Mouse (Mus musculus) heart, embryonic 16.5 days (tissue): ENCODE measurements around the gene Ugt2b36. TPM values are rescaled to one million over a fixed set of nuclear protein-coding genes. Genes with fewer than 3 reads are reported as not detected.
"Not testable (repeated sequence)": the region's sequence is repeated elsewhere in the genome, so short reads cannot be mapped to it uniquely, and the experiment has no call there.

ENCODE experiments used
- ATAC-seq: fragments of 200-750 bp; cut with Nextera tagmentation; replicated peaks from 2 replicates; pipeline ENCODE4 v1.8.0; 2017; ENCODE audit warnings: moderate number of reproducible peaks; ENCODE audit not compliant: insufficient read depth, low FRiP score; ENCODE audit errors: extremely low read depth
- H3K27ac ChIP-seq: fragments of 300-500 bp; sonication (generic); 2 replicates; pipeline ENCODE4 v1.5.1; 2014; ENCODE audit warnings: mild to moderate bottlenecking, low read length, control low read depth, moderate library complexity
- H3K27me3 ChIP-seq: fragments of 300-500 bp; sonication (generic); 2 replicates; pipeline ENCODE4 v1.6.1; 2014; ENCODE audit warnings: low read length, mixed read lengths; ENCODE audit not compliant: control insufficient read depth, insufficient read depth
- H3K36me3 ChIP-seq: fragments of 300-500 bp; sonication (generic); 2 replicates; pipeline ENCODE4 v1.6.1; 2014; ENCODE audit not compliant: control insufficient read depth, insufficient read depth
- H3K4me1 ChIP-seq: fragments of 300-500 bp; sonication (generic); 2 replicates; pipeline ENCODE4 v1.6.1; 2014; ENCODE audit warnings: low read length, mixed read lengths; ENCODE audit not compliant: control insufficient read depth, insufficient read depth
- H3K4me2 ChIP-seq: fragments of 300-500 bp; sonication (generic); 2 replicates; pipeline ENCODE4 v1.6.1; 2014; ENCODE audit warnings: low read depth, mild to moderate bottlenecking, control low read depth, low read length
- H3K4me3 ChIP-seq: fragments of 300-500 bp; sonication (generic); 2 replicates; pipeline ENCODE4 v1.5.1; 2014; ENCODE audit warnings: mild to moderate bottlenecking, control low read depth, low read length
- H3K9ac ChIP-seq: fragments of 300-500 bp; sonication (generic); 2 replicates; pipeline ENCODE4 v1.6.1; 2014; ENCODE audit warnings: low read length, control low read depth
- H3K9me3 ChIP-seq: fragments of 300-500 bp; sonication (generic); replicated peaks from 2 replicates; pipeline ENCODE4 v1.6.1; 2016; ENCODE audit warnings: low read length; ENCODE audit not compliant: control insufficient read depth
- whole genome bisulfite sequencing: fragments of 180-500 bp; shearing (Covaris S2); extraction: QIAGEN DNeasy Blood & Tissue Kit; methylation state at CpG from one replicate; pipeline ENCODE4 v1.1.7; 2014; 5-methylcytosine and 5-hydroxymethylcytosine counted together
- polyA plus RNA-seq: library from polyadenylated mRNA; unstranded; fragments of >200 nt; fragmentation: Nextera tagmentation; extraction: Ambion mirVana; gene quantifications from 2 replicates; pipeline ENCODE4 v1.2.1, GENCODE M21; 2015

Ugt2b36 gene
- not detected in 2 replicates for polyA plus RNA-seq

- no peaks in the 10 kb centered on the region for H3K4me1 ChIP-seq
- no peaks in the 10 kb centered on the region for H3K9me3 ChIP-seq
- no peak for ATAC-seq
- H3K27ac ChIP-seq, result no peak within 1 kb of the TSS
- H3K9ac ChIP-seq, result no peak within 1 kb of the TSS
- 51% methylated on average over 1 of the region's 1 CpGs for WGBS
- H3K4me2 ChIP-seq, result no peak within 1 kb of the TSS
- no peaks in the 10 kb centered on the region for H3K36me3 ChIP-seq
- H3K4me3 ChIP-seq, result no peak within 1 kb of the TSS
- H3K27me3 ChIP-seq, result no peaks in the 10 kb centered on the region
These were observed at the start of gene Ugt2b36 for GRCm38 (mm10) chr5:87092346-87093027. Gene Ugt2b36 (minus strand): TSS chr5:87092555.

- ATAC-seq, H3K36me3 ChIP-seq, H3K4me1 ChIP-seq, H3K4me3 ChIP-seq, H3K9ac ChIP-seq, H3K27me3 ChIP-seq, H3K4me2 ChIP-seq, H3K27ac ChIP-seq, H3K9me3 ChIP-seq: not testable (repeated sequence)
- WGBS, result 88% methylated on average over 1 of the region's 2 CpGs
These were observed 47.8 kb upstream of the Ugt2b36 start, which contains the start of gene Ugt2b5 for GRCm38 (mm10) chr5:87140196-87140595. Gene Ugt2b5 (minus strand): TSS chr5:87140318.

GRCm38 (mm10) chr5:87103697-87104096, 11.3 kb upstream of the Ugt2b36 start:
- not testable (repeated sequence) for H3K27ac ChIP-seq

GRCm38 (mm10) chr5:87091111-87091510, 1.2 kb downstream of the Ugt2b36 start:
- Histone ChIP-seq H3K4me1 (no peaks in the 10 kb centered on the region), H3K27me3 (no peaks in the 10 kb centered on the region), H3K9ac (no peak overlapping the region), H3K4me3 (no peak overlapping the region), H3K9me3 (no peaks in the 10 kb centered on the region), H3K4me2 (no peak overlapping the region), H3K27ac (no peak overlapping the region), H3K36me3 (no peaks in the 10 kb centered on the region)
- no peak for ATAC-seq

More at GRCm38 (mm10) chr5:87103697-87104096, 11.3 kb upstream of the Ugt2b36 start:
- H3K4me3 ChIP-seq, ATAC-seq, H3K4me1 ChIP-seq, H3K36me3 ChIP-seq, H3K9me3 ChIP-seq, H3K4me2 ChIP-seq, H3K9ac ChIP-seq, H3K27me3 ChIP-seq: not testable (repeated sequence)
- 74% methylated on average over 1 of the region's 1 CpGs for WGBS

GRCm38 (mm10) chr5:87089264-87089663, 3.1 kb downstream of the Ugt2b36 start:
- Histone ChIP-seq H3K9me3 (no peaks in the 10 kb centered on the region), H3K27me3 (no peaks in the 10 kb centered on the region), H3K4me3 (no peak overlapping the region), H3K4me2 (no peak overlapping the region), H3K27ac (no peak overlapping the region), H3K4me1 (no peaks in the 10 kb centered on the region), H3K9ac (no peak overlapping the region), H3K36me3 (no peaks in the 10 kb centered on the region)
- ATAC-seq, result no peak

GRCm38 (mm10) chr5:87086269-87086668, 6.1 kb downstream of the Ugt2b36 start:
- Histone ChIP-seq H3K4me2 (no peak overlapping the region), H3K27me3 (no peaks in the 10 kb centered on the region), H3K27ac (no peak overlapping the region), H3K9me3 (no peaks in the 10 kb centered on the region), H3K4me3 (no peak overlapping the region), H3K9ac (no peak overlapping the region), H3K4me1 (no peaks in the 10 kb centered on the region), H3K36me3 (no peaks in the 10 kb centered on the region)
- 57% methylated on average over 3 of the region's 3 CpGs for WGBS
- ATAC-seq, result no peak

GRCm38 (mm10) chr5:87030624-87031023, 61.7 kb downstream of the Ugt2b36 start:
- no peak for ATAC-seq
- H3K9me3 ChIP-seq, result no peaks in the 10 kb centered on the region
- no peaks in the 10 kb centered on the region for H3K4me1 ChIP-seq
- H3K27ac ChIP-seq, result no peak overlapping the region
- H3K9ac ChIP-seq, result no peak overlapping the region
- no peak overlapping the region for H3K4me2 ChIP-seq
- no peak overlapping the region for H3K4me3 ChIP-seq
- H3K27me3 ChIP-seq, result no peaks in the 10 kb centered on the region
- no peaks in the 10 kb centered on the region for H3K36me3 ChIP-seq
- WGBS, result 70% methylated on average over 1 of the region's 1 CpGs

GRCm38 (mm10) chr5:87027359-87027758, 65.0 kb downstream of the Ugt2b36 start:
- Histone ChIP-seq H3K9ac (no peak overlapping the region), H3K27ac (no peak overlapping the region), H3K9me3 (no peaks in the 10 kb centered on the region), H3K36me3 (no peaks in the 10 kb centered on the region), H3K4me3 (no peak overlapping the region), H3K4me2 (no peak overlapping the region), H3K27me3 (no peaks in the 10 kb centered on the region), H3K4me1 (no peaks in the 10 kb centered on the region)
- 62% methylated on average over 3 of the region's 3 CpGs for WGBS
- ATAC-seq, result no peak
